Mouse (Mus musculus) cerebellum, postnatal 14 days (tissue): ENCODE results near the gene Zfp622.
"Not testable (repeated sequence)": the region's sequence is repeated elsewhere in the genome, so short reads cannot be mapped to it uniquely, and the experiment has no call there.

Experiments used
- DNase-seq, 2 experiments: peaks; one replicate each; pipeline ENCODE4 v3.0.0; 2021; ENCODE audit warnings: mixed read lengths in 2 of 2

Zfp622 gene

GRCm38 (mm10) chr15:25972758-25973157 lies 11.4 kb upstream of the Zfp622 start:
- no peak for DNase-seq

GRCm38 (mm10) chr15:25974352-25974751 lies 9.8 kb upstream of the Zfp622 start:
- no peak for DNase-seq

GRCm38 (mm10) chr15:25975810-25976209 lies 8.4 kb upstream of the Zfp622 start:
- DNase-seq, result no peak

GRCm38 (mm10) chr15:25983614-25984013 lies 552 bp upstream of the Zfp622 start:
- not testable (repeated sequence) for DNase-seq

- DNase-seq, result peak in 1 of 2 experiments; percentile 24
These were observed 747 bp downstream of the Zfp622 start for GRCm38 (mm10) chr15:25984734-25985492.

- peak; percentile 80 to 81 for DNase-seq
These were observed 9.0 kb downstream of the Zfp622 start for GRCm38 (mm10) chr15:25992992-25993727.

GRCm38 (mm10) chr15:25995521-25995920 lies 11.4 kb downstream of the Zfp622 start:
- peak in 1 of 2 experiments; percentile 37 for DNase-seq

- not testable (repeated sequence) for DNase-seq
These were observed 15.4 kb downstream of the Zfp622 start for GRCm38 (mm10) chr15:25999545-25999944.

- no peak for DNase-seq
These were observed 24.5 kb downstream of the Zfp622 start for GRCm38 (mm10) chr15:26008621-26009020.

GRCm38 (mm10) chr15:26012891-26013290 lies 28.7 kb downstream of the Zfp622 start:
- DNase-seq, result no peak

GRCm38 (mm10) chr15:26015979-26016665 lies 32.0 kb downstream of the Zfp622 start:
- no peak for DNase-seq

- DNase-seq, result no peak
These were observed 37.6 kb downstream of the Zfp622 start for GRCm38 (mm10) chr15:26021721-26022120.

- DNase-seq, result no peak
These were observed 38.5 kb downstream of the Zfp622 start for GRCm38 (mm10) chr15:26022636-26023035.

GRCm38 (mm10) chr15:26031692-26032091 lies 47.5 kb downstream of the Zfp622 start:
- peak in 1 of 2 experiments; percentile 4 for DNase-seq

- no peak for DNase-seq
These were observed 56.4 kb downstream of the Zfp622 start for GRCm38 (mm10) chr15:26040567-26040966.

GRCm38 (mm10) chr15:26041196-26041947 lies 57.2 kb downstream of the Zfp622 start:
- DNase-seq, result no peak
